Mouse (Mus musculus) limb, embryonic 14.5 days (tissue): Measurements from ENCODE around the gene Cxadr. TPM values are rescaled to one million over a fixed set of nuclear protein-coding genes. Genes with fewer than 3 reads are reported as not detected.
"Not testable (repeated sequence)": the region's sequence is repeated elsewhere in the genome, so short reads cannot be mapped to it uniquely, and the experiment has no call there.

Experiments used
- ATAC-seq: fragments of 200-750 bp; cut with Nextera tagmentation; 2 replicates; pipeline ENCODE4 v1.8.0; 2017; ENCODE audit warnings: low read depth, moderate number of reproducible peaks, moderate TSS enrichment; ENCODE audit not compliant: low FRiP score
- DNase-seq: peaks from one replicate; pipeline ENCODE4 v3.0.0-alpha.2; 2015; ENCODE audit warnings: low spot score
- H3K27ac ChIP-seq: fragments of 300-500 bp; sonication (generic); replicated peaks from 2 replicates; pipeline ENCODE4 v1.5.1; 2014; ENCODE audit warnings: low read depth, mild to moderate bottlenecking, low read length, moderate library complexity, mixed read lengths
- H3K27me3 ChIP-seq: fragments of 300-500 bp; sonication (generic); 2 replicates; pipeline ENCODE4 v1.6.1; 2014; ENCODE audit warnings: low read length, mixed read lengths; ENCODE audit not compliant: control insufficient read depth, insufficient read depth
- H3K36me3 ChIP-seq: fragments of 300-500 bp; sonication (generic); 2 replicates; pipeline ENCODE4 v1.6.1; 2014; ENCODE audit warnings: mild to moderate bottlenecking, low read length, moderate library complexity, mixed read lengths; ENCODE audit not compliant: control insufficient read depth, insufficient read depth
- H3K4me1 ChIP-seq: fragments of 300-500 bp; sonication (generic); 2 replicates; pipeline ENCODE4 v1.6.1; 2014; ENCODE audit warnings: antibody characterized with exemption, low read length, mixed read lengths; ENCODE audit not compliant: control insufficient read depth, insufficient read depth
- H3K4me2 ChIP-seq: fragments of 300-500 bp; sonication (generic); replicated peaks from 2 replicates; pipeline ENCODE4 v1.6.1; 2014; ENCODE audit warnings: low read depth, mild to moderate bottlenecking, low read length, moderate library complexity; ENCODE audit not compliant: severe bottlenecking
- H3K4me3 ChIP-seq: fragments of 300-500 bp; sonication (generic); replicated peaks from 2 replicates; pipeline ENCODE4 v1.5.1; 2014; ENCODE audit warnings: low read length
- H3K9ac ChIP-seq: fragments of 300-500 bp; sonication (generic); 2 replicates; pipeline ENCODE4 v1.6.1; 2014; ENCODE audit warnings: mild to moderate bottlenecking, low read depth, low read length, moderate library complexity; ENCODE audit not compliant: severe bottlenecking
- H3K9me3 ChIP-seq: fragments of 300-500 bp; sonication (generic); 2 replicates; pipeline ENCODE4 v1.6.1; 2016; ENCODE audit warnings: low read length; ENCODE audit not compliant: control insufficient read depth
- POLR2A ChIP-seq: fragments of 200-500 bp; IDR thresholded peaks from 2 replicates; pipeline ENCODE4 v1.8.0; 2012; ENCODE audit warnings: inconsistent platforms, mild to moderate bottlenecking, moderate library complexity, borderline replicate concordance; ENCODE audit not compliant: insufficient read depth, insufficient read length; ENCODE audit errors: extremely low read depth
- WGBS: fragments of 180-500 bp; shearing (Covaris S2); extraction: QIAGEN DNeasy Blood & Tissue Kit; methylation state at CpG from one replicate; pipeline ENCODE4 v1.1.7; 2014; 5-methylcytosine and 5-hydroxymethylcytosine counted together
- polyA plus RNA-seq, 2 experiments: library from polyadenylated mRNA; depleted of rRNA in 1 of 2; stranded (reverse) in 1 of 2; unstranded in 1 of 2; fragments of >200 nt; fragmentation: Nextera tagmentation in 1 of 2; extraction: Ambion mirVana in 1 of 2; gene quantifications; 2 replicates each; pipeline versions ENCODE4 v1.2.1 to v1.2.3; 2012 to 2014

The Cxadr gene
- polyA plus RNA-seq, 2 experiments, result 11.5 to 11.6 TPM

DNA sequence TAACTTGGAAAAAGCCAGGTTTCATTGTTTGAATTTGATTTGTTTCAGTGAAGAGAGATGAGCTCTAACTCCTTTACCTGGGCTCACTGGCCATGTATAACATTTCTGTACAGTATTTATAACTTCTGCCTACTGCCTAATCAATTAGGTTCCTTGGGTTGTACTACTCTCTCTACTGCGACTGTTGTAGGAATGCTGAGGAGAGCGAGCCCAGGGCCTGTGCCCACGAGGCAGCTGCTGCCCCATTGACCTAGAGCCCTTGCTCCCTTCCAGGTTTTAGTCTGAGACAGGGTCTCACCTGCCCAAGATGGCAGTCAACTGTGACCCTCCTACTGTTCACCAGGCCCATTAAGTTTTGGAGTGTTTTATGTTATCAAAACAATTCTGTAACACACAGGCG, 60.2 kb downstream of the Cxadr start:
- ATAC-seq, result no peak
- 87% methylated on average over 4 of the region's 4 CpGs for WGBS
- DNase-seq, result no peak
- Histone ChIP-seq H3K4me1 (no peaks in the 10 kb centered on the region), H3K36me3 (peaks cover 66% of the 10 kb centered on the region), H3K9ac (no peak overlapping the region), H3K4me2 (no peak overlapping the region), H3K27me3 (no peaks in the 10 kb centered on the region), H3K27ac (no peak overlapping the region), H3K9me3 (no peaks in the 10 kb centered on the region), H3K4me3 (no peak overlapping the region)
- TF ChIP-seq POLR2A, result no peak

DNA sequence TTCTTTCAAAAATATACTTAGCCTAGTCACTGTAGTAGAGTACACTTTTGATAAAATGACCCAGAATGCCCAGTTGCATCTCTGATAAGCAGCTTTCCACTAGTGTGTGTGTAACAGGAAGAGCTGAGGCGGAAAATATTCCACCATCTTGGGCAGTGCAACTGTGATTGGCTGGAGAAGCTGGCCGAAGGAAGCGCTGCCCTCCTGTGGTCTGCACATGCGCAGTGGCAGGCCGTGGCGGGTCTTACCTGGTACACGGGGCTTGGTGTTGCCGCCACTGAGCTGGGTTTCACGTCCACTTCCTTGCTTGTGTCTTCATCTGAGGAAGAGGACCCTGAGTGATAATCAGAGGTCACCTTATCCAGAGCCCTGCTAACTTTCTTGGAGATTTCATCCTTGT, 63.3 kb downstream of the Cxadr start:
- 98% methylated on average over 8 of the region's 9 CpGs for WGBS
- not testable (repeated sequence) for H3K27ac ChIP-seq
- peaks cover 72% of the 10 kb centered on the region for H3K36me3 ChIP-seq

DNA sequence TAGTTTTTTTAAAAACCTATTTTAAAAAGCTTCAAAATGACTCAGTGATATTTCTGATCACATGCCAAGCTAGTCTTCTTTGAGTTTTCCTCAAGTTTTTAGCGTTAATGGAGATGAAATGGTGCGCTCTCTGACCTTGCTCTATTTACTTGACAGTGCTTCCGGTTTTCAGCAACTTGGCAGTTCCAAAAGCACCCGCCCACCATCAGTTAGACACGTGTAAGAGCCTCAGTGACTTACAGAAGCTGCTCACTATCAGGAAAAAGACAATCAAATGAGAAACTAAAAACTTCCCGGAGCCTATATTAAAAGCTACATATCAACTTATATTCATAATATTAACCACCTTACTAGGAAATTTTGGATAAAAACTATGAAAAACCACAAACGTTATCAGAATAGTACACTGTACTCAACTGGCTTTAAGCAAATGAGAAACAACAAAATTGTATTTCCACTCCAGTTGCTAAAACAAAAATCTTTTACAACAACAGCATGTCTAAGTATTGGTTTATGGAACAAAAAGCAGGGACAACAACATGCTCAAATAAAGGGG, 70.3 kb downstream of the Cxadr start:
- Histone ChIP-seq H3K27ac (no peak overlapping the region), H3K4me2 (no peak overlapping the region), H3K9me3 (no peaks in the 10 kb centered on the region), H3K4me3 (no peak overlapping the region), H3K9ac (no peak overlapping the region), H3K36me3 (peaks cover 46% of the 10 kb centered on the region), H3K27me3 (no peaks in the 10 kb centered on the region), H3K4me1 (0 out of 2 replicates have a peak, but pooled peaks cover 7% of the 10 kb centered on the region)
- TF ChIP-seq POLR2A, result no peak
- WGBS, result 88% methylated on average over 7 of the region's 7 CpGs
- no peak for DNase-seq
- ATAC-seq, result no peak

More for the DNA sequence above, 63.3 kb downstream of the Cxadr start:
- not testable (repeated sequence) for H3K27me3 ChIP-seq, H3K4me3 ChIP-seq, H3K9ac ChIP-seq, H3K4me2 ChIP-seq, H3K4me1 ChIP-seq, H3K9me3 ChIP-seq, ATAC-seq, DNase-seq

DNA sequence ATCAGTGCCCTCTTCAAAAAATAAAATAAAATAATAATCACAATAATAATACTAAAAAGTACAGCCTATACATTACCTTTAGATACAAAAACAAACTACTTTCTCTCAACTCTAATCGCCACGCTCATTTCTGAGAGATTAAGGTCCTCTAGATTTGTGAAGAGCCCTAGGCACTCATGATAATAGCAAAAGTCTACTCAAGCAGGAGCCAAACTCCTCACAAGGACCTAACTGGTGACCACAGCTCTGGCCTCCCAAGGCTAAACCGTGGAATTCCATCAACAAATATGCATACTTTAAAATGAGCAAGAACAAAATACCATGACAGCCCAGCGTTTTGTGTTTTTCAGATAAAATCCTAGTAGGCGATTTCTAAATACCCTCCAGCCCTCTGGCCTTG, 71.5 kb downstream of the Cxadr start:
- WGBS, result 93% methylated on average over 5 of the region's 5 CpGs

DNA sequence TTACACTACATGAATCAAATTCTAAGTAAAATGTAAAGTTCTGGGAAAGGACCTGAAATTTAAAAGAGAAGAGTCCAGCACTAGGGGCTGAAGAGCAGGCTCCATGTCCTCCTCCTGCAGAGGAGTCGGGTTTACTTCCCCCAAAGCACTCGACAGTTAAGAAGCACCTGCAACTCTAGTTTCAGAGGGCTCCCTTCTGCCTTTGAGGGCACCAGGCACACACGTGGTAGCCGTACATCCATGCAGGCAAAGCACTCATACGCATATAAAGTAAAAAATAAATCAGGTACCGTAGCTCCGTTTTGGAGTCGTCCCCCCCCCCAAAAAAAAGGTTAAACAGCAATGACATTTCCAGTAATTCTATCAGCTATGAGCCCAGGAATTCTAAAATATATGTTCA, 72.5 kb downstream of the Cxadr start:
- whole genome bisulfite sequencing, result 58% methylated on average over 8 of the region's 8 CpGs
- H3K4me3 ChIP-seq, result no peak overlapping the region
- H3K27me3 ChIP-seq, result no peaks in the 10 kb centered on the region
- no peak overlapping the region for H3K4me2 ChIP-seq
- DNase-seq, result no peak
- H3K9ac ChIP-seq, result no peak overlapping the region
- H3K4me1 ChIP-seq, result 0 out of 2 replicates have a peak, but pooled peaks cover 10% of the 10 kb centered on the region
- H3K36me3 ChIP-seq, result peaks cover 26% of the 10 kb centered on the region
- no peak overlapping the region for H3K27ac ChIP-seq
- no peak for ATAC-seq
- TF ChIP-seq POLR2A, result no peak
- H3K9me3 ChIP-seq, result no peaks in the 10 kb centered on the region

More for the DNA sequence above, 71.5 kb downstream of the Cxadr start:
- Histone ChIP-seq H3K27ac (no peak overlapping the region), H3K9me3 (no peaks in the 10 kb centered on the region), H3K4me1 (0 out of 2 replicates have a peak, but pooled peaks cover 10% of the 10 kb centered on the region), H3K4me3 (no peak overlapping the region), H3K9ac (no peak overlapping the region), H3K4me2 (no peak overlapping the region), H3K36me3 (peaks cover 35% of the 10 kb centered on the region), H3K27me3 (no peaks in the 10 kb centered on the region)
- ATAC-seq (no peak), DNase-seq (no peak)
- TF ChIP-seq POLR2A, result no peak
